Mouse (Mus musculus): ENCODE results near the gene Naga.

DNA sequence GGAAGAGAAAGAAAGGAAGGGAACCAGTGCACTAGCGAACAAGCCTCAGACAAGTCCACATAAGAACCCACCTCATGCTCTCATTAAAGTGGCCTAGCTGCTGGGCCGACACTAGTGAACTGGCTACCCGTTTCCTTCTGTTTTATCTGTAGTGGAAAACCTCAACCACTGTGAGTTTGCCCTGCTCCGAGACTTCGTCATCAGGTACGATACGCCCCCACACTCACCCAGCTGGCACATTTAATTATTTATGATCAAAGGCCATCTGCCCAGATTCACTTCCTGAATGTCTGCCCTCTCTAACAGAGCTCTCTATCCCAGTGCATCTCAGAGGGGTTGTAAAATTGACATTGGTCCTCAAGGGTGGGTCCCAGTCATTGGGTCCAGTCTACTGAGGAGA is 48.5 kb downstream of the Naga start:
- TF ChIP-seq GATA1 (IDR thresholded peaks at IDR 0.05; ENCODE audit: borderline replicate concordance, low read length) (no peak), CTCF (IDR thresholded peaks at IDR 0.05; ENCODE audit: low read depth, low read length) (no peak), TAL1 (conservative IDR thresholded peaks at IDR 0.05; ENCODE audit: low read depth, low read length) (no peak), POLR2AphosphoS5 (IDR thresholded peaks at IDR 0.05; ENCODE audit: insufficient replicate concordance, low read depth, low read length) (no peak)
